Mouse (Mus musculus) embryonic facial prominence, embryonic 11.5 days (tissue): Measurements from ENCODE around the gene Qrich2. TPM values are rescaled to one million over a fixed set of nuclear protein-coding genes. Genes with fewer than 3 reads are reported as not detected.

Experiments
- ATAC-seq: fragments of 200-750 bp; cut with Nextera tagmentation; replicated peaks from 2 replicates; pipeline ENCODE4 v1.8.0; 2017; ENCODE audit warnings: low read depth; ENCODE audit not compliant: insufficient number of reproducible peaks, low FRiP score, low TSS enrichment
- DNase-seq: peaks from one replicate; pipeline ENCODE4 v3.0.0-alpha.2; 2015; ENCODE audit warnings: low spot score
- H3K27ac ChIP-seq: fragments of 300-500 bp; sonication (generic); replicated peaks from 2 replicates; pipeline ENCODE4 v1.5.1; 2014; ENCODE audit warnings: mild to moderate bottlenecking, low read depth, low read length, control low read depth
- H3K27me3 ChIP-seq: fragments of 300-500 bp; sonication (generic); 2 replicates; pipeline ENCODE4 v1.6.1; 2014; ENCODE audit warnings: mild to moderate bottlenecking, low read length, moderate library complexity, mixed read lengths; ENCODE audit not compliant: control insufficient read depth, insufficient read depth
- H3K36me3 ChIP-seq: fragments of 300-500 bp; sonication (generic); replicated peaks from 2 replicates; pipeline ENCODE4 v1.6.1; 2014; ENCODE audit warnings: low read depth, mild to moderate bottlenecking, low read length, moderate library complexity, mixed read lengths; ENCODE audit not compliant: control insufficient read depth, insufficient read depth
- H3K4me1 ChIP-seq: fragments of 300-500 bp; sonication (generic); 2 replicates; pipeline ENCODE4 v1.6.1; 2014; ENCODE audit warnings: low read length, mixed read lengths; ENCODE audit not compliant: control insufficient read depth, insufficient read depth
- H3K4me2 ChIP-seq: fragments of 300-500 bp; sonication (generic); 2 replicates; pipeline ENCODE4 v1.6.1; 2014; ENCODE audit warnings: low read depth, mild to moderate bottlenecking, control low read depth, low read length, moderate library complexity
- H3K4me3 ChIP-seq: fragments of 300-500 bp; sonication (generic); 2 replicates; pipeline ENCODE4 v1.5.1; 2014; ENCODE audit warnings: low read depth, low read length, control low read depth
- H3K9ac ChIP-seq: fragments of 300-500 bp; sonication (generic); replicated peaks from 2 replicates; pipeline ENCODE4 v1.6.1; 2014; ENCODE audit warnings: mild to moderate bottlenecking, control low read depth, low read length
- H3K9me3 ChIP-seq: fragments of 300-500 bp; sonication (generic); replicated peaks from 2 replicates; pipeline ENCODE4 v1.6.1; 2016; ENCODE audit warnings: mild to moderate bottlenecking, low read length, inconsistent platforms, mixed read lengths; ENCODE audit not compliant: control insufficient read depth
- WGBS: fragments of 180-500 bp; shearing (Covaris S2); extraction: QIAGEN DNeasy Blood & Tissue Kit; methylation state at CpG from one replicate; pipeline ENCODE4 v1.1.7; 2014; 5-methylcytosine and 5-hydroxymethylcytosine counted together
- polyA plus RNA-seq: library from polyadenylated mRNA; unstranded; fragments of >200 nt; fragmentation: Nextera tagmentation; extraction: Ambion mirVana; gene quantifications from 2 replicates; pipeline ENCODE4 v1.2.1, GENCODE M21; 2014

The Qrich2 gene
- polyA plus RNA-seq, 1 experiment from 2014 or later: not detected

GRCm38 (mm10) chr11:116506151-116506875 is 40.3 kb upstream of the Qrich2 start:
- no peak overlapping the region for H3K27ac ChIP-seq
- no peaks in the 10 kb centered on the region for H3K4me1 ChIP-seq
- no peaks in the 10 kb centered on the region for H3K36me3 ChIP-seq
- no peaks in the 10 kb centered on the region for H3K27me3 ChIP-seq
- no peak for ATAC-seq
- WGBS: 87% methylated on average over 17 of the region's 17 CpGs
- H3K9me3 ChIP-seq: no peaks in the 10 kb centered on the region
- H3K4me3 ChIP-seq: no peak overlapping the region
- no peak overlapping the region for H3K9ac ChIP-seq
- DNase-seq: no peak
- no peak overlapping the region for H3K4me2 ChIP-seq

- Histone ChIP-seq H3K9ac (no peak overlapping the region), H3K4me2 (no peak overlapping the region), H3K4me1 (no peaks in the 10 kb centered on the region), H3K4me3 (no peak overlapping the region), H3K36me3 (no peaks in the 10 kb centered on the region), H3K27ac (no peak overlapping the region), H3K9me3 (no peaks in the 10 kb centered on the region), H3K27me3 (no peaks in the 10 kb centered on the region)
- ATAC-seq (no peak), DNase-seq (no peak)
- 72% methylated on average over 5 of the region's 5 CpGs for WGBS
Measured at GRCm38 (mm10) chr11:116505573-116505972, 39.5 kb upstream of the Qrich2 start.

GRCm38 (mm10) chr11:116504516-116504915 is 38.5 kb upstream of the Qrich2 start:
- Histone ChIP-seq H3K4me2 (no peak overlapping the region), H3K9ac (no peak overlapping the region), H3K36me3 (no peaks in the 10 kb centered on the region), H3K4me1 (no peaks in the 10 kb centered on the region), H3K4me3 (no peak overlapping the region), H3K27me3 (no peaks in the 10 kb centered on the region), H3K9me3 (no peaks in the 10 kb centered on the region), H3K27ac (no peak overlapping the region)
- 87% methylated on average over 17 of the region's 17 CpGs for WGBS
- ATAC-seq: no peak
- no peak for DNase-seq

- no peak for ATAC-seq
Measured at GRCm38 (mm10) chr11:116501005-116501746, 35.1 kb upstream of the Qrich2 start.

GRCm38 (mm10) chr11:116499018-116499417 is 33.0 kb upstream of the Qrich2 start:
- DNase-seq (no peak), ATAC-seq (no peak)
- 56% methylated on average over 6 of the region's 6 CpGs for WGBS
- no peaks in the 10 kb centered on the region for H3K9me3 ChIP-seq
- no peak overlapping the region for H3K4me2 ChIP-seq
- H3K27ac ChIP-seq: no peak overlapping the region
- no peak overlapping the region for H3K4me3 ChIP-seq
- no peaks in the 10 kb centered on the region for H3K4me1 ChIP-seq
- no peaks in the 10 kb centered on the region for H3K36me3 ChIP-seq
- no peaks in the 10 kb centered on the region for H3K27me3 ChIP-seq
- no peak overlapping the region for H3K9ac ChIP-seq

More at GRCm38 (mm10) chr11:116501005-116501746, 35.1 kb upstream of the Qrich2 start:
- peak; percentile 86 for DNase-seq
- Histone ChIP-seq H3K9ac (no peak overlapping the region), H3K36me3 (no peaks in the 10 kb centered on the region), H3K27ac (no peak overlapping the region), H3K4me1 (no peaks in the 10 kb centered on the region), H3K9me3 (no peaks in the 10 kb centered on the region), H3K27me3 (no peaks in the 10 kb centered on the region), H3K4me3 (no peak overlapping the region), H3K4me2 (no peak overlapping the region)
- 23% methylated on average over 7 of the region's 7 CpGs for WGBS

- no peaks in the 10 kb centered on the region for H3K27me3 ChIP-seq
- no peak overlapping the region for H3K4me3 ChIP-seq
- no peak overlapping the region for H3K27ac ChIP-seq
- no peak; the same call in 1 of the 2 replicates for ATAC-seq
- H3K9me3 ChIP-seq: no peaks in the 10 kb centered on the region
- no peaks in the 10 kb centered on the region for H3K4me1 ChIP-seq
- DNase-seq: no peak
- H3K36me3 ChIP-seq: no peaks in the 10 kb centered on the region
- H3K4me2 ChIP-seq: peak overlapping the region; percentile 32; the same call in 1 of the 2 replicates
- WGBS: 23% methylated on average over 34 of the region's 34 CpGs
- H3K9ac ChIP-seq: peak overlapping the region; percentile 28; the same call in 1 of the 2 replicates
Measured at GRCm38 (mm10) chr11:116498596-116498995, 32.6 kb upstream of the Qrich2 start.

- Histone ChIP-seq H3K4me3 (no peak overlapping the region), H3K36me3 (no peaks in the 10 kb centered on the region), H3K9ac (no peak overlapping the region), H3K4me1 (no peaks in the 10 kb centered on the region), H3K4me2 (no peak overlapping the region), H3K9me3 (no peaks in the 10 kb centered on the region), H3K27ac (no peak overlapping the region), H3K27me3 (no peaks in the 10 kb centered on the region)
- ATAC-seq (no peak), DNase-seq (no peak)
- 89% methylated on average over 4 of the region's 4 CpGs for WGBS
Measured at GRCm38 (mm10) chr11:116497313-116497712, 31.3 kb upstream of the Qrich2 start.
